Comparison of ENCODE assay signal across 27 mouse cellular contexts in the genomic region with DNA sequence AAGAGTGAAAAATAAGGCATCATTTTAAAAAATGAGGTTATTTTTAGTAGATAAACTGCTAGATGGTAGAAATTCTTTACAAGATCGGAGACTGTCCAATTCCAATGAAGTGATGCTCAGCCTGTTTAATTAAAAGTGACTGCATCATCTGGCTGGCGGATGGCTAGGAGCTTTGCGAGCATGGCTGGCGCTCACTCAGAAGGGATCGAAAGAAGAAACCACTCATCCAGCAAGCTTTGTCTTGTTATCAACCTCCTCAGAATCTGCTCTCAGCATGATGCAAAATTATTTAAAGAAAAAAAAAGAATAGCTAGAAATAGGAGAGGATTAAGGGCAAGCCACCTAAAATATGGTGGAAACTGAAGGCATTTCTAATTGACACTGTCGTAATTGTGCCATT. TPM values are rescaled to one million over a fixed set of nuclear protein-coding genes. Genes with fewer than 3 reads are reported as not detected.
DNase-seq lines count a peak whose midpoint lies in the region; ATAC-seq and TF ChIP-seq lines count a peak whose summit lies in the region.
"Had no signal": no experiment of that assay in that cellular context is flagged by ENCODE, and none has a peak within 500 bp of the region (broad histone marks: within the 10 kb centered on the region; RNA-seq: fewer than 3 reads in every experiment).

No protein-coding gene starts in this region.

- peak; percentile 30 to 39 for DNase-seq in cerebellum, postnatal 14 days
- no peak for DNase-seq in cerebellum, postnatal 36 days
- peak; percentile 63 for DNase-seq in hindbrain, postnatal 0 days (ENCODE audit: low spot score)
- DNase-seq in midbrain, embryonic 14.5 days, result peak; percentile 53
- DNase-seq in kidney, postnatal 10 days, result no peak
- DNase-seq in embryonic facial prominence, embryonic 10.5 days (ENCODE audit: low spot score), result no peak
- DNase-seq: adrenal gland, postnatal 14 days; cerebellum, adult 9-11 months; gastrocnemius, adult 2 months; heart, postnatal 36 days; kidney, adult 18-20 months; lung, adult 18-20 months; lung, postnatal 10 days; right cerebral cortex, postnatal 14 days had no signal

- peak; percentile 70 for ATAC-seq in hindbrain, postnatal 0 days
- no peak for ATAC-seq in hindbrain, embryonic 13.5 days (ENCODE audit: low FRiP score)
- no peak for ATAC-seq in midbrain, embryonic 14.5 days (ENCODE audit: low FRiP score, low TSS enrichment)
- ATAC-seq in midbrain, embryonic 16.5 days, result no peak; the same call in 1 of the 2 replicates
- ATAC-seq: liver, embryonic 12.5 days had no signal

- no peak for TF ChIP-seq CTCF in hindbrain, postnatal 0 days (IDR thresholded peaks at IDR 0.05; ENCODE audit: low read depth)

- no peak overlapping the region; the same call in 1 of the 2 replicates for H3K27ac ChIP-seq in hindbrain, postnatal 0 days
- no peak overlapping the region for H3K27ac ChIP-seq in hindbrain, embryonic 13.5 days
- no peak overlapping the region; the same call in 1 of the 2 replicates for H3K27ac ChIP-seq in midbrain, embryonic 14.5 days (replicated peaks; ENCODE audit: low read depth, low read length)
- no peak overlapping the region for H3K27ac ChIP-seq in midbrain, embryonic 16.5 days (ENCODE audit: low read length)
- H3K27ac ChIP-seq in embryonic facial prominence, embryonic 10.5 days (replicated peaks), result no peak overlapping the region
- H3K27ac ChIP-seq: embryonic facial prominence, embryonic 15.5 days; gastrocnemius, adult 2 months; heart, embryonic 15.5 days; limb, embryonic 13.5 days; liver, embryonic 12.5 days; stomach, postnatal 0 days had no signal

- H3K4me1 ChIP-seq in hindbrain, postnatal 0 days (ENCODE audit: insufficient read depth, low read length), result no peaks in the 10 kb centered on the region
- H3K4me1 ChIP-seq in hindbrain, embryonic 13.5 days (replicated peaks), result no peaks in the 10 kb centered on the region
- H3K4me1 ChIP-seq in midbrain, embryonic 14.5 days (ENCODE audit: control insufficient read depth, insufficient read depth, low read length), result no peaks in the 10 kb centered on the region
- H3K4me1 ChIP-seq in midbrain, embryonic 16.5 days (ENCODE audit: control insufficient read depth, insufficient read depth, low read length), result no peaks in the 10 kb centered on the region
- H3K4me1 ChIP-seq in embryonic facial prominence, embryonic 10.5 days, result no peaks in the 10 kb centered on the region
- H3K4me1 ChIP-seq: embryonic facial prominence, embryonic 15.5 days; heart, embryonic 15.5 days; limb, embryonic 13.5 days; liver, embryonic 12.5 days had no signal

- H3K9ac ChIP-seq in hindbrain, postnatal 0 days (replicated peaks; ENCODE audit: low read length), result no peak overlapping the region
- no peak overlapping the region for H3K9ac ChIP-seq in hindbrain, embryonic 13.5 days
- no peak overlapping the region for H3K9ac ChIP-seq in midbrain, embryonic 14.5 days (replicated peaks; ENCODE audit: low read length)
- no peak overlapping the region for H3K9ac ChIP-seq in midbrain, embryonic 16.5 days (ENCODE audit: low read depth, low read length)
- H3K9ac ChIP-seq: embryonic facial prominence, embryonic 15.5 days; heart, embryonic 15.5 days; limb, embryonic 13.5 days; liver, embryonic 12.5 days had no signal

- H3K27me3 ChIP-seq in hindbrain, postnatal 0 days (ENCODE audit: insufficient read depth, low read length), result no peaks in the 10 kb centered on the region
- no peaks in the 10 kb centered on the region for H3K27me3 ChIP-seq in hindbrain, embryonic 13.5 days
- H3K27me3 ChIP-seq in midbrain, embryonic 14.5 days (ENCODE audit: control insufficient read depth, insufficient read depth, low read length), result no peaks in the 10 kb centered on the region
- H3K27me3 ChIP-seq in midbrain, embryonic 16.5 days (ENCODE audit: control insufficient read depth, insufficient read depth, low read depth, low read length), result no peaks in the 10 kb centered on the region
- H3K27me3 ChIP-seq in embryonic facial prominence, embryonic 10.5 days (replicated peaks; ENCODE audit: low read depth, poor library complexity, severe bottlenecking), result no peaks in the 10 kb centered on the region
- H3K27me3 ChIP-seq: embryonic facial prominence, embryonic 15.5 days; heart, embryonic 15.5 days; limb, embryonic 13.5 days; liver, embryonic 12.5 days had no signal

- H3K9me3 ChIP-seq in hindbrain, postnatal 0 days (ENCODE audit: low read length), result no peaks in the 10 kb centered on the region
- H3K9me3 ChIP-seq in hindbrain, embryonic 13.5 days, result no peaks in the 10 kb centered on the region
- H3K9me3 ChIP-seq in midbrain, embryonic 14.5 days (ENCODE audit: control insufficient read depth, low read length), result no peaks in the 10 kb centered on the region
- no peaks in the 10 kb centered on the region; the same call in 1 of the 2 replicates for H3K9me3 ChIP-seq in midbrain, embryonic 16.5 days (replicated peaks; ENCODE audit: control insufficient read depth, low read length, poor library complexity, severe bottlenecking)
- H3K9me3 ChIP-seq in embryonic facial prominence, embryonic 10.5 days, result no peaks in the 10 kb centered on the region
- H3K9me3 ChIP-seq: embryonic facial prominence, embryonic 15.5 days; heart, embryonic 15.5 days had no signal

- no peak overlapping the region for H3K4me3 ChIP-seq in hindbrain, postnatal 0 days (ENCODE audit: low read length)
- no peak overlapping the region for H3K4me3 ChIP-seq in hindbrain, embryonic 13.5 days
- H3K4me3 ChIP-seq in midbrain, embryonic 14.5 days (replicated peaks; ENCODE audit: low read depth, low read length), result no peak overlapping the region
- H3K4me3 ChIP-seq in midbrain, embryonic 16.5 days (ENCODE audit: low read depth, low read length), result no peak overlapping the region
- no peak overlapping the region for H3K4me3 ChIP-seq in embryonic facial prominence, embryonic 10.5 days
- H3K4me3 ChIP-seq: embryonic facial prominence, embryonic 15.5 days; gastrocnemius, adult 2 months; heart, embryonic 15.5 days; limb, embryonic 13.5 days; liver, embryonic 12.5 days had no signal

- no peaks in the 10 kb centered on the region for H3K36me3 ChIP-seq in hindbrain, postnatal 0 days (ENCODE audit: insufficient read depth, low read length)
- no peaks in the 10 kb centered on the region for H3K36me3 ChIP-seq in hindbrain, embryonic 13.5 days
- H3K36me3 ChIP-seq in midbrain, embryonic 14.5 days (ENCODE audit: control insufficient read depth, insufficient read depth, low read length), result no peaks in the 10 kb centered on the region
- no peaks in the 10 kb centered on the region for H3K36me3 ChIP-seq in midbrain, embryonic 16.5 days (ENCODE audit: control insufficient read depth, insufficient read depth, low read length)
- no peaks in the 10 kb centered on the region for H3K36me3 ChIP-seq in embryonic facial prominence, embryonic 10.5 days (replicated peaks)
- H3K36me3 ChIP-seq: embryonic facial prominence, embryonic 15.5 days; heart, embryonic 15.5 days; limb, embryonic 13.5 days; liver, embryonic 12.5 days had no signal

- peak overlapping the region; percentile 11 for H3K4me2 ChIP-seq in hindbrain, postnatal 0 days (ENCODE audit: low read depth, low read length)
- H3K4me2 ChIP-seq in hindbrain, embryonic 13.5 days, result no peak overlapping the region
- 0 out of 2 replicates have a peak overlapping the region, but pooled peaks have one; percentile 7 for H3K4me2 ChIP-seq in midbrain, embryonic 14.5 days (ENCODE audit: low read length)
- H3K4me2 ChIP-seq in midbrain, embryonic 16.5 days (ENCODE audit: low read length), result no peak overlapping the region
- H3K4me2 ChIP-seq: embryonic facial prominence, embryonic 15.5 days; heart, embryonic 15.5 days; limb, embryonic 13.5 days; liver, embryonic 12.5 days had no signal

- 48% methylated on average over 6 of the region's 6 CpGs for WGBS in hindbrain, postnatal 0 days
- 71% methylated on average over 6 of the region's 6 CpGs for WGBS in hindbrain, embryonic 13.5 days
- 33% methylated on average over 6 of the region's 6 CpGs for WGBS in midbrain, embryonic 14.5 days
- 39% methylated on average over 6 of the region's 6 CpGs for WGBS in midbrain, embryonic 16.5 days
- WGBS in embryonic facial prominence, embryonic 10.5 days, result 83% methylated on average over 6 of the region's 6 CpGs

RNA-seq across cellular contexts. Expression of a gene that starts 3.3 kb away (rescaled TPM):
- total RNA-seq in hindbrain, postnatal 0 days (2014; rRNA removed), result not detected in 2 replicates
- polyA plus RNA-seq in hindbrain, postnatal 0 days (2015; fragmentation: Nextera tagmentation; extraction: Ambion mirVana), result not detected in 2 replicates
- polyA plus RNA-seq in hindbrain, embryonic 13.5 days (2015; fragmentation: Nextera tagmentation; extraction: Ambion mirVana), result not detected in 2 replicates
- not detected in 2 replicates for polyA plus RNA-seq in midbrain, embryonic 14.5 days (2014; fragmentation: Nextera tagmentation; extraction: Ambion mirVana)
- polyA plus RNA-seq in midbrain, embryonic 16.5 days (2015; fragmentation: Nextera tagmentation; extraction: Ambion mirVana), result not detected in 2 replicates
- not detected in 2 replicates for polyA plus RNA-seq in embryonic facial prominence, embryonic 10.5 days (2016; fragmentation: Nextera tagmentation; extraction: Ambion mirVana)
- total RNA-seq: adrenal gland, postnatal 14 days; gastrocnemius, adult 2 months; gastrocnemius, postnatal 4 days; heart, postnatal 36 days; layer of hippocampus, postnatal 10 days; left cerebral cortex, postnatal 14 days had no signal
- polyA plus RNA-seq: heart, embryonic 15.5 days; kidney, embryonic 16.5 days; large intestine, adult 2 months; limb, embryonic 13.5 days; liver, embryonic 12.5 days; stomach, postnatal 0 days; thymus, postnatal 0 days had no signal

RNA-seq across cellular contexts. Expression of a gene that starts 56.2 kb away (rescaled TPM):
- total RNA-seq in hindbrain, postnatal 0 days (2014; rRNA removed), result 3.6 and 5.0 TPM in 2 replicates
- 12.9 and 14.2 TPM in 2 replicates for polyA plus RNA-seq in hindbrain, postnatal 0 days (2015; fragmentation: Nextera tagmentation; extraction: Ambion mirVana)
- polyA plus RNA-seq in hindbrain, embryonic 13.5 days (2015; fragmentation: Nextera tagmentation; extraction: Ambion mirVana), result 16.1 and 16.6 TPM in 2 replicates
- polyA plus RNA-seq in midbrain, embryonic 14.5 days (2014; fragmentation: Nextera tagmentation; extraction: Ambion mirVana), result 7.3 and 16.6 TPM in 2 replicates
- 5.5 and 8.8 TPM in 2 replicates for polyA plus RNA-seq in midbrain, embryonic 16.5 days (2015; fragmentation: Nextera tagmentation; extraction: Ambion mirVana)
- polyA plus RNA-seq in embryonic facial prominence, embryonic 10.5 days (2016; fragmentation: Nextera tagmentation; extraction: Ambion mirVana), result 85.5 and 87.5 TPM in 2 replicates

Comparison
In these comparisons a context has a peak if more than half of its experiments do, and no peak if none do; other contexts are left out.
1. DNase-seq: peak in cerebellum, postnatal 14 days (2 of 2), hindbrain, postnatal 0 days (single experiment) and midbrain, embryonic 14.5 days (single experiment); none in cerebellum, postnatal 36 days (0 of 2), kidney, postnatal 10 days (single experiment) and embryonic facial prominence, embryonic 10.5 days (single experiment).
2. H3K4me2 ChIP-seq: peak in hindbrain, postnatal 0 days (single experiment) and midbrain, embryonic 14.5 days (single experiment); none in hindbrain, embryonic 13.5 days (single experiment) and midbrain, embryonic 16.5 days (single experiment).